Mouse (Mus musculus) adrenal gland, postnatal 36 days (tissue): ENCODE results near the gene Tmc7. TPM values are rescaled to one million over a fixed set of nuclear protein-coding genes. Genes with fewer than 3 reads are reported as not detected.

Experiments
- DNase-seq, 2 experiments: peaks; one replicate each; pipeline ENCODE4 v3.0.0; 2021; ENCODE audit warnings: mixed read lengths in 1 of 2
- total RNA-seq, 2 experiments: library from RNA; stranded (reverse); gene quantifications; 2 replicates each; pipeline ENCODE4 v1.2.3; 2021

Tmc7 gene
- total RNA-seq, 2 experiments from 2014 or later = 0.30 to 0.40 TPM

DNA sequence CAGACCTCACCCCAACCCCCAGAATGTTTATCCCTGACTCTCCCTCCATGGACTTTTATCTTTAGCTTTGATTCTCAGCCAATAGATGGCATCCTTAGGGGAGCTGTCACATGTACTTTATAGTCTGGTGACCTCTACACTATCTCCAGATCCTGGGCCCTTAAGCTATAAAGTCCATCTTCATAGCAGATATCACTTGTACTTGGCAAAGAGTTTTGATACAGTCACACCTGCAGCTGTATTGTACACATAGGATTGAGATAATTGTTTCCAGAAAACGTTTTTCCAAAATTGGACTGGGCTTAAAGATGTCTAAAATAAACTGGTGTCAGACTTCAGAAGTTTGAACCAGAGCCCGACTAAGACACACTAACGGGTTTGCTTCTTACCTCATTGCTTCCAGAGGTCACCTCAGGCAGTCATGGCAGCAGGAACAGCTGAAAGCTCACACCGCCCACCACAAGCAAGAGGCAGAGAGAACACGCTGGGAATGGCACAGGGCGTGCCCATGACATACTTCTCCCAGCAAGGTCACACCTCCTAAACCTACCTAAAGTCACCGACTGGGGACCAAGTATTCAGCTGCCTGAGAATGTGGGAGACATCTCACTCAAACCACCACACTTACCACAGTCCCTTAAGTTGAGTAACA is 84.6 kb downstream of the Tmc7 start:
- DNase-seq = no peak

- no peak for DNase-seq
Observed at GRCm38 (mm10) chr7:118498984-118499783, 85.4 kb downstream of the Tmc7 start.

DNA sequence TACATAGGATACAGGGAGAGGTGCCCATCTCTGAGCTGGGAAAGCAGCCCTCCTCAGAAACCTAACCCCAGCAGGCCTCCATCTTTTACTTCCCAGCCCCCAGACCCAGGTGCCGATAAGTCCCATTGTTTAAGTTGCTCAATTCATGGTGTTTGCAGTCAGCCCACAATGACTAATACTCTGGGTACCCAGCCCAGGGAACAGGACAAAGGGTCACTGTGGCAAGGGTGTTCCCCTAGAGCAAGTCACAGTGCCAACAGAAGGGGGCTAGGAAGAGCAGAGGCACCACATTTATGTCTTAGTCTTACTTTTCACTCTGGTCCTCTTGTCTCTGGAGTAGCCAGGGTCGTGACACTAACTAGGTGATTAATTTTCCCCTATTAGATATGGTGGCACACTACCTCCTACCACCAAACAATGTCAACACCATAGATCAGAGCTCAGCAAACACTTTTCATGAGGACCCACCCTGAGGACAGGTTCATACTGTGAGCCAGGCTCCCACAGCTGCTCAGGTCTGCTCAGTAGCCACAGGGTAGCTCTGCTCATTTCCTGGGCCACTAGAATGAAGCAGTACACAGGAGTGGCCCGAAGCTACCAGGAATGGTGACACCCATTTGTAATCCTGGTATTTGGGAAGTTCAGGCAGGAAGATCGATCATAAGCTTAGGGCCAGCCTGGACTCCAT is 89.5 kb downstream of the Tmc7 start:
- no peak for DNase-seq

DNA sequence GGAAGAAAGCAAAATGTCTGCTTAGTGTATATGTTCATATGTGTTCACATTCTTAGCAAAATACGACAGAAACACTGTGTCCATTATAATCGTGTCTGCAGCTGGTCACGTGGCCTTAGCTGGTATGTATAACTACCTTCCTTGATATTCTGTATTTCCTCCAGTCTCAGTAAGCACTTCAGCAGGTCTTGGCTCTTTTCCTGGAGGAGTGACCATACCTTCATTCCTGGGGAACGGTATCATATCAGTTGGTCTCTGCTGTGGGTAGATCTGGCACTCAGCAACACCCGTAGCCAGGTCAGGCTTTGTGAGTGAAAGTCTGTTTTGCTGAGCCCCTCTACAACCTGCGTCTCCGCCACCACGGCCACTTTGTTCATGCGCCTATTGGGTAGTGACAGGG is 90.6 kb downstream of the Tmc7 start:
- no peak for DNase-seq

DNA sequence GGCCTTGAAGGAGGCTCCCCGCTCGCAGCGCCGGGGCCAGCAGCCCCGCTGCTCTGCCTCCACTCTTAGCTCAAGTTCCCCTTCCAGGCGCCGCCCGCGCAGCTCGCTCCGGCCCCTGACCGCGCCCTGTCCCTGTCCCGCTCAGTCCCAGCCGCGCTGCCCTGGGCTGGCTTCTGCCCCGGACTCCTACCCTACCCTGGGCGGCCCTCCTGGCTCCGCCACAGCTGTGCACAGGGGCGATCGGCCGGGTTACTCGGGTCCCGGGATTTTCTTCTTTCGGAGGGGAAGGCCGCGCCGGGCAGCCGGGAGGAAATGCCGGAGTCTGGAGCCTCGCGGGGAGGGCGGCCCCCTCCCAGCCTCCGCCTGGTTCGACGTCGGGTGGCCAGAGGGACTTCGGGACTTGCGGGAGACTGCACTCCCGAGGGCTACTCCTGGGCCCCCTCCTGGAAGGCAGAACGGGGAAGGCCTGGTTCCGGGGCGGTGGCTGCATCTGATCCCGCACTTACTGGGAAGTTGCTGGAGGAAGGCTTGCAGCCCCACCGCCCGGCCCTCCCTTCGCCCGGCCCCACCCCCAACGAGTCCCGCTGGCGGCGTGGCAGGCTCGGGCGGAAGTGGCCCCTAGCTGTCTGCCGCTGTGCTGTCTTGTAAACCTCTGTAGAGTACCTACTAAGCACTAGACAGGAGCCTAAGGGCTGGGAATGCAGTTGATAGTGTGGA is 92.9 kb downstream of the Tmc7 start, which contains the start of gene Itpripl2:
TSS of gene Itpripl2 (minus strand) at position 545 of the 717 bp plus-strand sequence.
- DNase-seq = peak; percentile 83 to 91

DNA sequence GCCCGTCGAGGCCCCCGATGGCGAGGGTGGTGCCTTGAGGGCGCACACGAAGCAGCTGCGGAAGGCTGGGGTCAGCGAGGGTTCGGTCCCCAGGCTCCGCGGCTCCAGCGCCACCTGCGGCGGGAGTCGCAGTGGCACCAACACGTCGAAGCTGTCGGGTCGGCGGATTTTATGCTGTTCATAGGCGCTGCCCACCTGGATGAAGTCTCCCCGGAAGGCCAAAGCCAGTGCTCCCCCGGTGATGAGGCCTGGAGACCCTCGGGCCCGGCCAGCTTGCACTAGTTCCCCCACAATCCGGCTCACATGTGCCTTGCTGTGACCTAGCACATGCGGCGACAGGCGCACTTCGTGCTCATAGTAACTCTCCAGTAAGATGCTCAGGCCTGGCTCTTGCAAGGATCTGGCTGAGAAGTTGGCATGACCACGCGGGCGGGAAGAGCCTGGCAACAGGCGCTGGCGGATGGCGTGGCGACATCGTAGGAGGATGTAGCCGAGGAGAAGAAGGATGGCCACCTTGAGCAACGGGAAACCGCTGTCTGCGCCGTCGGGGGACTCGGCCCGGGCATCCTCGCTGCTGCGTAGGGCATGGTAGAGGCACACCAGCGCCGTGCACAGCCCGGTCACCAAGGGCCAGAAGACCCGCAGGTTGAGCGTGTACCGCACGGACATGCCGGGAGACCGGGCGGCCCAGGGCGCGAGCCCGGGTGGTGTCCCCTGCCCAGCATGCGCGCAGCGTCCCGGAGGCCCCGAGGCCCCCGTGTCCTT is 93.7 kb downstream of the Tmc7 start:
- peak; percentile 10 to 28 for DNase-seq

GRCm38 (mm10) chr7:118489706-118490665 is 94.5 kb downstream of the Tmc7 start:
- DNase-seq = peak in 1 of 2 experiments; percentile 14

DNA sequence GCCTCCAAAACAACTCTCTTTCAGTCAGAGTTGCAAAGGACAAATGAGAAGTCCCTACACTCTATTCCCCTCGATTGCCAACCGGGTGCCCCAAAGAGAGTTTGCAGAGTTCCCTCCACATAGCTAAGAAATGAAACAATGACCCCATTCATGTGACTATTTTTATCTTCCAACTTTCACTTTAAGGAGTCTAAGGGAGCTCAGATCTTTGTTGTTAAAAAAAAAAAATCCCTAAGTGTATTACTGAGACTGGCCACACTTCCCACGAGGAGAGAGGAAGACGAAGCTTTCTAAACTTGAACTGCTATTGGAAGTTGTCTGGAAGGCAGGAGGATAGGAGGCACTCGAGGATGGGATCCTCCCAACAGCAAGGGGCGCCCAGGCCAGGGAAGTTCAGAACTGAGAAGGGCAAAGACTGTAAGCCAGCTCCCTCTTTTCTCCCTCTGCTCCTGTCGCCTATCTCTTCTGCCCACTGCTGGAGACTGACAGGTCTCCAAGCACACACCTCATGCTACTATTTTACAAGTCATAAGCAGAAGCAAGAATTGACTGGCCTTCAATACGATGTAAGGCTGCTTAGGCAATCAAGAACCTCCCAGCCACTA is 96.4 kb downstream of the Tmc7 start:
- DNase-seq = no peak

- no peak for DNase-seq
Observed at GRCm38 (mm10) chr7:118486917-118487316, 97.6 kb downstream of the Tmc7 start.

Other genes with a start within 250 kb of the Tmc7 start
- gene Syt17, start 136.5 kb downstream of the Tmc7 start, total RNA-seq = 1 to 10 TPM; 4.7 to 5.7 TPM
- 10 to 100 TPM; 14.7 to 18.3 TPM for gene Itpripl2, start 92.8 kb downstream of the Tmc7 start, total RNA-seq
- 10 to 100 TPM; 38.3 to 40.2 TPM for gene Coq7, start 51.4 kb downstream of the Tmc7 start, total RNA-seq
- not detected for gene Tmc5, start 12.6 kb upstream of the Tmc7 start, total RNA-seq
- 100 to 1,000 TPM; 132 to 137 TPM for gene Gde1, start 121.0 kb upstream of the Tmc7 start, total RNA-seq
- 1 to 10 TPM; 7.1 to 7.7 TPM for gene Ccp110, start 127.8 kb upstream of the Tmc7 start, total RNA-seq
- gene Vps35l, start 155.5 kb upstream of the Tmc7 start, total RNA-seq = 10 to 100 TPM; 54.7 to 66.0 TPM